Mouse (Mus musculus): ENCODE results near the gene Cox17. TPM values are rescaled to one million over a fixed set of nuclear protein-coding genes. Genes with fewer than 3 reads are reported as not detected.

Gene Cox17
- total and polyA plus RNA-seq, 2 experiments from 2014 or later = 12.9 to 80.3 TPM

- DNase-seq (no peak), ATAC-seq (no peak)
- Histone ChIP-seq H3K36me3 (ENCODE audit: insufficient read depth) (peaks cover 13% of the 10 kb centered on the region), H3K27ac (ENCODE audit: low read depth, low read length) (no peak overlapping the region), H3K9me3 (ENCODE audit: low read length) (no peaks in the 10 kb centered on the region), H3K9ac (no peak overlapping the region), H3K27me3 (ENCODE audit: insufficient read depth, low read length) (no peaks in the 10 kb centered on the region), H3K4me2 (ENCODE audit: low read depth) (no peak overlapping the region), H3K4me1 (ENCODE audit: insufficient read depth) (0 out of 2 replicates have a peak, but pooled peaks cover 8% of the 10 kb centered on the region), H3K4me3 (ENCODE audit: low read depth, low read length) (no peak overlapping the region)
- TF ChIP-seq CTCF (IDR thresholded peaks at IDR 0.05; ENCODE audit: low read depth) = no peak
- WGBS = 92% methylated on average over 9 of the region's 9 CpGs
These were observed 1.5 kb downstream of the Cox17 start for GRCm38 (mm10) chr16:38348217-38348761.

- ATAC-seq (no peak), DNase-seq (no peak)
- H3K9me3 ChIP-seq (ENCODE audit: low read length) = no peaks in the 10 kb centered on the region
- no peak overlapping the region for H3K4me2 ChIP-seq (ENCODE audit: low read depth)
- H3K4me3 ChIP-seq (ENCODE audit: low read depth, low read length) = no peak overlapping the region
- H3K27me3 ChIP-seq (ENCODE audit: insufficient read depth, low read length) = no peaks in the 10 kb centered on the region
- H3K27ac ChIP-seq (ENCODE audit: low read depth, low read length) = no peak overlapping the region
- H3K4me1 ChIP-seq (ENCODE audit: insufficient read depth) = 0 out of 2 replicates have a peak, but pooled peaks cover 8% of the 10 kb centered on the region
- H3K9ac ChIP-seq = no peak overlapping the region
- H3K36me3 ChIP-seq (ENCODE audit: insufficient read depth) = peaks cover 13% of the 10 kb centered on the region
- WGBS = 94% methylated on average over 2 of the region's 2 CpGs
- no peak for TF ChIP-seq CTCF (IDR thresholded peaks at IDR 0.05; ENCODE audit: low read depth)
These were observed 3.1 kb downstream of the Cox17 start for GRCm38 (mm10) chr16:38349881-38350280.

DNA sequence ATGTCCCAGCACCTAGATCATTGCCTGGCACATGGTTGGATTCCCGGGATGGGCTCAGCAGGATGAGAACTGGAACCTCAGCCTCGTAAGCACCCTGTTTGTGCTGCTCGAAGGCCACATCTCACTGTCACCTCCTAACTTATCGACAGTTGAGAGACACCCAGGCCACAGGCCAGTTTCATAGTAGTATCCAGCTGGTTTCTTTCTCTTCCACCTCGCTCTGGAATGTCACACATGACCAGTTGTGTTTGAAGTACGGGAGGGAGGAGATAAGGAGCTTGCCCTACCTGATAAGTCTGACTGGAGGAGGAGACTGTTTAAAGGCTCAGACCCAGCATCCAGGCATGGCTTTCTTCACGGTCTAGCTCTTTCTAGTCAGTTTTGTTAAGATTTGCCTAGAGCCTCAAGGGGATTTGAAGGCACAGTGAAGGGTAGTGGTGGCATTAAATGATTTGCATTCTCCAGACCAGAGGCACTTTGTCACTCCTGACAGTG is 3.6 kb downstream of the Cox17 start:
- no peaks in the 10 kb centered on the region for H3K27me3 ChIP-seq (ENCODE audit: insufficient read depth, low read length)
- H3K4me3 ChIP-seq (ENCODE audit: low read depth, low read length) = no peak overlapping the region
- ATAC-seq (no peak), DNase-seq (no peak)
- no peak overlapping the region for H3K27ac ChIP-seq (ENCODE audit: low read depth, low read length)
- TF ChIP-seq CTCF (IDR thresholded peaks at IDR 0.05; ENCODE audit: low read depth) = no peak
- 0 out of 2 replicates have a peak, but pooled peaks cover 8% of the 10 kb centered on the region for H3K4me1 ChIP-seq (ENCODE audit: insufficient read depth)
- no peak overlapping the region for H3K4me2 ChIP-seq (ENCODE audit: low read depth)
- 91% methylated on average over 7 of the region's 7 CpGs for WGBS
- H3K9ac ChIP-seq = no peak overlapping the region
- H3K36me3 ChIP-seq (ENCODE audit: insufficient read depth) = peaks cover 13% of the 10 kb centered on the region
- no peaks in the 10 kb centered on the region for H3K9me3 ChIP-seq (ENCODE audit: low read length)

DNA sequence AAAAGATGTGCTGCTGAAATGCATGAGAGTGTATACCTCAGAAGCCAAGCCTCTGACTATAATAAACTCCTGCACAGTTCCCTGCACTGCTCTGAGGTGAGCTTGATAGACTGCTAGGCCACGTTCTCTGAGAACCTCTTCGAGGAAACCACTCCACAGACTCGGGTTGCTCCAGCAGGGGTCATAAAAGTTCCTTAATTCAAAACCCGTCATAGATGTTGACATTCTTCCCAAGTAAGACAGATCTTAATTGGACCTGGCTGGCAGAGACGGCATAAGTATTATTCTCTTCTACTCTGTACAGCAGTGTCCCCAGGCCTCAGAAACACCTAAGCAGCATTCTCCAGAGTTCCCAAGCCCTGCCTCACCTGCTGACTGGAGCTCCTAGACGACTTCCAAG is 4.1 kb downstream of the Cox17 start:
- peaks cover 13% of the 10 kb centered on the region for H3K36me3 ChIP-seq (ENCODE audit: insufficient read depth)
- H3K4me2 ChIP-seq (ENCODE audit: low read depth) = no peak overlapping the region
- H3K9ac ChIP-seq = no peak overlapping the region
- no peaks in the 10 kb centered on the region for H3K9me3 ChIP-seq (ENCODE audit: low read length)
- no peak for TF ChIP-seq CTCF (IDR thresholded peaks at IDR 0.05; ENCODE audit: low read depth)
- H3K4me1 ChIP-seq (ENCODE audit: insufficient read depth) = 0 out of 2 replicates have a peak, but pooled peaks cover 8% of the 10 kb centered on the region
- H3K27me3 ChIP-seq (ENCODE audit: insufficient read depth, low read length) = no peaks in the 10 kb centered on the region
- no peak for ATAC-seq
- no peak overlapping the region for H3K4me3 ChIP-seq (ENCODE audit: low read depth, low read length)
- H3K27ac ChIP-seq (ENCODE audit: low read depth, low read length) = no peak overlapping the region
- WGBS = 83% methylated on average over 6 of the region's 6 CpGs
- DNase-seq = no peak

DNA sequence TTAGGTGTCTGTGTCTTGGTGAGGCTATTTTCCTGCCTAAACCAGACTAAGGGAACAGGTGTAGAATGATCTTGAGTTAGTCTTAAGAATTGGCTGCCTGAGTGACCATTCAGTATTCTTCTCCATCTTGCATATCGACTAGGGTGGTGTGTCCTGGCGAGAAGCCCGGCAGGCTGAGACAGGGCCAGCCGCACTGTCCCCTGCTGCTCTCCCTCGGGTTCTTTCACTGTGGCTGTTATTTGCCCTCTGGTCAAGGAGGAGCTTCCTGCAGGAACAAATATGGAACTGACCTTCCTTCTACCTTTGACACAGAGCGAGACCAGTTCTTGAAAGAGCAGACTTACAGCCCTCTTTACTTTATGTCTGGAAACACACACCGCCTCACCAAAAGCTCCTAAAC is 5.2 kb downstream of the Cox17 start:
- H3K9ac ChIP-seq = no peak overlapping the region
- H3K4me1 ChIP-seq (ENCODE audit: insufficient read depth) = 0 out of 2 replicates have a peak, but pooled peaks cover 5% of the 10 kb centered on the region
- H3K27me3 ChIP-seq (ENCODE audit: insufficient read depth, low read length) = no peaks in the 10 kb centered on the region
- no peak for TF ChIP-seq CTCF (IDR thresholded peaks at IDR 0.05; ENCODE audit: low read depth)
- DNase-seq (no peak), ATAC-seq (no peak)
- no peak overlapping the region for H3K4me3 ChIP-seq (ENCODE audit: low read depth, low read length)
- H3K4me2 ChIP-seq (ENCODE audit: low read depth) = no peak overlapping the region
- no peaks in the 10 kb centered on the region for H3K9me3 ChIP-seq (ENCODE audit: low read length)
- no peak overlapping the region for H3K27ac ChIP-seq (ENCODE audit: low read depth, low read length)
- 75% methylated on average over 7 of the region's 7 CpGs for WGBS
- H3K36me3 ChIP-seq (ENCODE audit: insufficient read depth) = peaks cover 13% of the 10 kb centered on the region

GRCm38 (mm10) chr16:38352851-38353250 is 6.1 kb downstream of the Cox17 start:
- no peak for ATAC-seq
- no peaks in the 10 kb centered on the region for H3K27me3 ChIP-seq (ENCODE audit: insufficient read depth, low read length)

GRCm38 (mm10) chr16:38353642-38354041 is 6.9 kb downstream of the Cox17 start:
- H3K9me3 ChIP-seq (ENCODE audit: low read length) = no peaks in the 10 kb centered on the region
- H3K4me1 ChIP-seq (ENCODE audit: insufficient read depth) = no peaks in the 10 kb centered on the region
- H3K27me3 ChIP-seq (ENCODE audit: insufficient read depth, low read length) = no peaks in the 10 kb centered on the region
- DNase-seq (no peak), ATAC-seq (no peak)
- 95% methylated on average over 2 of the region's 2 CpGs for WGBS
- H3K9ac ChIP-seq = no peak overlapping the region
- no peak overlapping the region for H3K4me3 ChIP-seq (ENCODE audit: low read depth, low read length)
- no peak overlapping the region for H3K4me2 ChIP-seq (ENCODE audit: low read depth)
- H3K27ac ChIP-seq (ENCODE audit: low read depth, low read length) = no peak overlapping the region
- peaks cover 13% of the 10 kb centered on the region for H3K36me3 ChIP-seq (ENCODE audit: insufficient read depth)
- TF ChIP-seq CTCF (IDR thresholded peaks at IDR 0.05; ENCODE audit: low read depth) = no peak

More at GRCm38 (mm10) chr16:38352851-38353250, 6.1 kb downstream of the Cox17 start:
- Histone ChIP-seq H3K4me2 (ENCODE audit: low read depth) (no peak overlapping the region), H3K4me1 (ENCODE audit: insufficient read depth) (no peaks in the 10 kb centered on the region), H3K27ac (ENCODE audit: low read depth, low read length) (no peak overlapping the region), H3K9ac (no peak overlapping the region), H3K4me3 (ENCODE audit: low read depth, low read length) (no peak overlapping the region), H3K9me3 (ENCODE audit: low read length) (no peaks in the 10 kb centered on the region), H3K36me3 (ENCODE audit: insufficient read depth) (peaks cover 13% of the 10 kb centered on the region)
- no peak for TF ChIP-seq CTCF (IDR thresholded peaks at IDR 0.05; ENCODE audit: low read depth)
- DNase-seq = no peak
